Mouse (Mus musculus) spleen, adult 2 months (tissue): Measurements from ENCODE around the gene Kras. TPM values are rescaled to one million over a fixed set of nuclear protein-coding genes. Genes with fewer than 3 reads are reported as not detected.

Source experiments
- DNase-seq, 2 experiments: peaks; one replicate each; pipeline versions ENCODE4 v3.0.0 to v3.0.0-alpha.2; 2012 to 2021; ENCODE audit warnings: low spot score in 2 of 2, low read depth in 1 of 2
- H3K27ac ChIP-seq: fragments of 200-500 bp; 2 replicates; pipeline ENCODE4 v1.5.1; 2012; ENCODE audit warnings: low read length, inconsistent platforms; ENCODE audit not compliant: insufficient read depth
- H3K27me3 ChIP-seq: fragments of 200-500 bp; 2 replicates; pipeline ENCODE4 v1.6.1; 2012; ENCODE audit warnings: mild to moderate bottlenecking, moderate library complexity, low read length, inconsistent platforms; ENCODE audit not compliant: control insufficient read depth, insufficient read depth
- H3K36me3 ChIP-seq: fragments of 200-500 bp; 2 replicates; pipeline ENCODE4 v1.6.1; 2012; ENCODE audit warnings: mild to moderate bottlenecking, low read length, inconsistent platforms; ENCODE audit not compliant: control insufficient read depth, insufficient read depth
- H3K4me1 ChIP-seq: fragments of 200-500 bp; 2 replicates; pipeline ENCODE4 v1.6.1; 2011; ENCODE audit warnings: inconsistent platforms; ENCODE audit not compliant: control insufficient read depth, insufficient read depth, insufficient read length
- H3K4me3 ChIP-seq: fragments of 200-500 bp; 2 replicates; pipeline ENCODE4 v1.5.1; 2011; ENCODE audit warnings: mild to moderate bottlenecking, inconsistent platforms; ENCODE audit not compliant: insufficient read depth, insufficient read length; ENCODE audit errors: extremely low read depth
- CTCF ChIP-seq: fragments of 200-500 bp; IDR thresholded peaks from 2 replicates; pipeline ENCODE4 v1.5.1; 2011; ENCODE audit warnings: mild to moderate bottlenecking, inconsistent platforms; ENCODE audit not compliant: insufficient read depth, insufficient read length, insufficient replicate concordance; ENCODE audit errors: extremely low read depth
- POLR2A ChIP-seq: fragments of 200-500 bp; IDR thresholded peaks from 2 replicates; pipeline ENCODE4 v1.6.1; 2011; ENCODE audit warnings: low read depth, low read length, inconsistent platforms
- WGBS: fragments of 180-500 bp; shearing (Covaris S2); methylation state at CpG from one replicate; pipeline ENCODE4 v1.1.7; 2018; 5-methylcytosine and 5-hydroxymethylcytosine counted together
- polyA plus RNA-seq: library from polyadenylated mRNA; depleted of rRNA; stranded (reverse); fragments of >200 nt; gene quantifications from 2 replicates; pipeline ENCODE4 v1.2.3, GENCODE M21; 2012

Gene Kras
- polyA plus RNA-seq, 1 experiment = 11.1 TPM

- 47% methylated on average over 4 of the region's 4 CpGs for WGBS
- no peaks in the 10 kb centered on the region for H3K36me3 ChIP-seq
- TF ChIP-seq CTCF (no peak), POLR2A (no peak)
- no peaks in the 10 kb centered on the region for H3K27me3 ChIP-seq
- no peak overlapping the region for H3K4me3 ChIP-seq
- no peak for DNase-seq
- H3K27ac ChIP-seq = no peak overlapping the region
- peaks cover 3% of the 10 kb centered on the region; the same call in 1 of the 2 replicates for H3K4me1 ChIP-seq
Measured at GRCm38 (mm10) chr6:145285656-145286055, 35.6 kb upstream of the Kras start.

- Histone ChIP-seq H3K4me3 (no peak overlapping the region), H3K4me1 (peaks cover 3% of the 10 kb centered on the region; the same call in 1 of the 2 replicates), H3K27ac (no peak overlapping the region), H3K27me3 (no peaks in the 10 kb centered on the region), H3K36me3 (no peaks in the 10 kb centered on the region)
- WGBS = 85% methylated on average over 8 of the region's 8 CpGs
- no peak for TF ChIP-seq POLR2A
- TF ChIP-seq CTCF = no peak
- DNase-seq = no peak
Measured at GRCm38 (mm10) chr6:145284286-145284685, 34.2 kb upstream of the Kras start.

- TF ChIP-seq POLR2A (no peak), CTCF (no peak)
- H3K27me3 ChIP-seq = no peaks in the 10 kb centered on the region
- 69% methylated on average over 9 of the region's 9 CpGs for WGBS
- no peak for DNase-seq
- no peak overlapping the region for H3K4me3 ChIP-seq
- no peak overlapping the region for H3K27ac ChIP-seq
- peaks cover 3% of the 10 kb centered on the region; the same call in 1 of the 2 replicates for H3K4me1 ChIP-seq
- no peaks in the 10 kb centered on the region for H3K36me3 ChIP-seq
Measured at GRCm38 (mm10) chr6:145277138-145277763, 27.2 kb upstream of the Kras start.

- 4% methylated on average over 17 of the region's 17 CpGs for WGBS
- peaks cover 3% of the 10 kb centered on the region; the same call in 1 of the 2 replicates for H3K4me1 ChIP-seq
- DNase-seq = peak; percentile 55 to 70
- no peaks in the 10 kb centered on the region for H3K36me3 ChIP-seq
- H3K27me3 ChIP-seq = no peaks in the 10 kb centered on the region
- H3K27ac ChIP-seq = peak overlapping the region; percentile 24
- H3K4me3 ChIP-seq = peak overlapping the region; percentile 22; the same call in 1 of the 2 replicates
- TF ChIP-seq CTCF (no peak), POLR2A (no peak)
Measured at GRCm38 (mm10) chr6:145276265-145276780, 26.3 kb upstream of the Kras start.

- H3K4me3 ChIP-seq = no peak overlapping the region
- peak overlapping the region; percentile 24 for H3K27ac ChIP-seq
- H3K27me3 ChIP-seq = no peaks in the 10 kb centered on the region
- no peaks in the 10 kb centered on the region for H3K36me3 ChIP-seq
- TF ChIP-seq POLR2A = no peak
- TF ChIP-seq CTCF = no peak
- DNase-seq = peak in 1 of 2 experiments; percentile 70
- peaks cover 3% of the 10 kb centered on the region; the same call in 1 of the 2 replicates for H3K4me1 ChIP-seq
- WGBS = 44% methylated on average over 6 of the region's 6 CpGs
Measured at GRCm38 (mm10) chr6:145275586-145276219, 25.7 kb upstream of the Kras start.

- no peaks in the 10 kb centered on the region for H3K36me3 ChIP-seq
- 65% methylated on average over 12 of the region's 12 CpGs for WGBS
- DNase-seq = no peak
- no peak for TF ChIP-seq POLR2A
- no peak for TF ChIP-seq CTCF
- no peak overlapping the region for H3K27ac ChIP-seq
- peaks cover 3% of the 10 kb centered on the region; the same call in 1 of the 2 replicates for H3K4me1 ChIP-seq
- no peak overlapping the region for H3K4me3 ChIP-seq
- no peaks in the 10 kb centered on the region for H3K27me3 ChIP-seq
Measured at GRCm38 (mm10) chr6:145273971-145274620, 24.1 kb upstream of the Kras start.
